Mouse (Mus musculus): ENCODE data around the gene Ces1a.

Ces1a gene

DNA sequence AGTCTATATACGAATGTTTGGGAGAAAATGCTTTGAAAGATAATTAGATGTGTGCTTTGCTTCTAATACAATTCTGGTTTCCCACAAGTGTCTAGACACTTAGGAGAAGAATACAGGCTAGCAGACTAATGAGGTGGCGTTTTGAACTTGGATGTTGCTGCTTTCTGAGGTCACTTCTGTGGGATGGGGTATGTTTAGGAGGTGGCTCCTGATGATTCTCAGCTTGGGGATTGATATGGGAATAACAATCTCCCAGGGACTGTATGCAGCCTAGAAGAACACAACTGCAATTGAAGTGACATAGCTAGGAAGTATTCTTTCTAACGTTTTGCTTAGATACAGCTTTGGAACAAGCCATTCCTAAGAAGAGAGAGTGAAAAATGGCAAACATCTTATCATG lies 65.5 kb downstream of the Ces1a start:
- no peak for DNase-seq

DNA sequence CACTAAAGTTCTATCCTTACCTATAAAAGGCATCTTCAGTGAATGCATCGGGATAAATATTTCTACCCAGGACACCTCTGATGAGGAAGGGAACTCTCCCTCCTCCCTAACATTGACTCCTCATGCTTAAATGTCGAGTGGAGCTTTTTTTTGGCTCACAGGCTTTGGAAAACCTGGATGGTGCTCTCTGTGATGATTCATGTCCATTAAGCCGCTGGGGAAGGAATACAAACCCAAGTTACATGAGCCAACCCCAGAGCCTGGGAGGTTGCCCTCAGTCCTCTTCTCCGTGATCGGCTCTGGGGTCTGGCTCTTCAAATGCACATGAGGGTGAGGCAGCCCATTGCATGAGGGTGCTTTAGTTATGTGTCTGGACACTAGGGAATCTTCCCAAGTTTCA lies 71.3 kb downstream of the Ces1a start:
- no peak for DNase-seq

DNA sequence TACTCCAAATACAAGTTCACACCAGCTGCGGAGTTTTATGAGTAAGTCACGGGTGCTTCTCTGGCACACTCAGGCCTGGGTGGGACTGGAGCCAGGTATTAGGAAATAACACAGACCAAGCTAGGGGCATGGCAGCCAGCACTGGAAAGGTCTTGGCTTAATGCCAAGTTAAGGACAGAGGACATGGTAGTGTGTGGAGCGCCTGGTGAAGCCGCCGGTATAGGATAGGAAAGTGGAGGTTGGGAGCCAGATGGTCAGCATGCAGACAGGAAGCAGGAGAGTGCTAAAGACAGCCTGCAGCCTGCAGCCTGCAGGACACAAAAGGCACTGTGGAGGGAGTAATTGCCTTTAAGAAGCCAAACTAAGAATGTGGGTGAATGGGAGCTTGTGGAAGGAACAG lies 75.0 kb downstream of the Ces1a start:
- DNase-seq = no peak

All from right cerebral cortex, postnatal 25 days (tissue).